ENCODE assay signal across 8 mouse cellular contexts in the genomic region with DNA sequence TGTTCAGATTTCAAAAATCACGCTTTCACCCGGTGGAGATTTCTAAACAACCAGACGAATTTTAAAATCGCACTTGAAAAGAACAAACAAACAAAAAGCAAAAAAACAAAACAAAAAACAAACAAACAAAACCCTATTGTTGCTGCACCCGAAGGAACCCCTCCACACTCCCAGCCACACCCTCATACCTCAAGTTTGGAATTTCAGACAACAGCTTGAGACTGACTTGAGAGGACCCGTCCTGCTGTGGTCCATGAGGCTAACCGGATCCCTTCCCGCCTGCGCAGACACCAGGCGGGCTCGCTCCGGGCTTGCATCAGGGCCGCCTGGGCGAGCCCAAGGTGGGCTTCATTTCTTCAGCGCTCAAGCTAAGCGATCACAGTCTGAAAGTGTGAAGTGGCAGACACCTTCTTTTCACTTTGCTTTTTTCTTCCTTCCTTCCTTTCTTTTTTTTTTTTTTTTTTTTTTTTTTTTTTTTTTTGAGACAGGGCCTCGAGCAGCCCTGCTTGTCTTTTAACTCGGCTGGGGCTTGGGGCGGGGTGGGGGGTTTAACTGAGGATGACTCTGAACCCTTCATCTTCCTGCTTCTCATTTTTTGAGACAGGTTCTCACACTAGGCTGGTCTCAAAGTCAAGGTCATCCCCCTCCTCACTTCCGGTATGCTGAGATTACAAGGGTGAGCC. TPM values are rescaled to one million over a fixed set of nuclear protein-coding genes. Genes with fewer than 3 reads are reported as not detected.
DNase-seq lines count a peak whose midpoint lies in the region; ATAC-seq and TF ChIP-seq lines count a peak whose summit lies in the region.

No protein-coding gene starts in this region.

- DNase-seq in heart, postnatal 4 days: no peak
- peak; percentile 56 for DNase-seq in ES-CJ7 (ENCODE audit: low read depth, low spot score)
- DNase-seq in forebrain, postnatal 0 days: no peak
- DNase-seq in midbrain, embryonic 10.5 days (ENCODE audit: low spot score): peak; percentile 41
- no peak for DNase-seq in cerebellum, adult 8-10 months
- DNase-seq in cerebellum, adult 18-20 months: no peak
- DNase-seq in gastrocnemius, adult 18-20 months (ENCODE audit: low spot score): no peak

- H3K27ac ChIP-seq in heart, embryonic 15.5 days: no peak overlapping the region
- H3K27ac ChIP-seq in forebrain, postnatal 0 days (ENCODE audit: low read depth, low read length): no peak overlapping the region
- no peak overlapping the region for H3K27ac ChIP-seq in midbrain, embryonic 10.5 days (replicated peaks)

- WGBS in heart, embryonic 15.5 days: 2% methylated on average over 20 of the region's 20 CpGs
- 2% methylated on average over 20 of the region's 20 CpGs for WGBS in forebrain, postnatal 0 days
- under 1% methylated on average over 20 of the region's 20 CpGs for WGBS in midbrain, embryonic 10.5 days

- H3K9me3 ChIP-seq in heart, embryonic 15.5 days (replicated peaks): no peaks in the 10 kb centered on the region
- no peaks in the 10 kb centered on the region for H3K9me3 ChIP-seq in forebrain, postnatal 0 days (ENCODE audit: low read length)
- peaks cover 1% of the 10 kb centered on the region; the same call in 1 of the 2 replicates for H3K9me3 ChIP-seq in midbrain, embryonic 10.5 days (replicated peaks)

- H3K4me3 ChIP-seq in heart, embryonic 15.5 days: peak overlapping the region; percentile 52
- H3K4me3 ChIP-seq in forebrain, postnatal 0 days (ENCODE audit: low read depth, low read length): peak overlapping the region; percentile 31
- peak overlapping the region; percentile 47 for H3K4me3 ChIP-seq in midbrain, embryonic 10.5 days

- H3K36me3 ChIP-seq in heart, embryonic 15.5 days: no peaks in the 10 kb centered on the region
- no peaks in the 10 kb centered on the region for H3K36me3 ChIP-seq in forebrain, postnatal 0 days (ENCODE audit: insufficient read depth)
- no peaks in the 10 kb centered on the region for H3K36me3 ChIP-seq in midbrain, embryonic 10.5 days

- H3K9ac ChIP-seq in heart, embryonic 15.5 days: peak overlapping the region; percentile 40; the same call in 1 of the 2 replicates
- no peak overlapping the region for H3K9ac ChIP-seq in forebrain, postnatal 0 days

- no peak for TF ChIP-seq CTCF in forebrain, postnatal 0 days (IDR thresholded peaks at IDR 0.05; ENCODE audit: low read depth)

- peak overlapping the region; percentile 86 for H3K4me2 ChIP-seq in heart, embryonic 15.5 days
- H3K4me2 ChIP-seq in forebrain, postnatal 0 days (ENCODE audit: low read depth): peak overlapping the region; percentile 49

- H3K27me3 ChIP-seq in heart, embryonic 15.5 days: peaks cover 51% of the 10 kb centered on the region
- H3K27me3 ChIP-seq in forebrain, postnatal 0 days (ENCODE audit: insufficient read depth, low read length): peaks cover 31% of the 10 kb centered on the region
- peaks cover 76% of the 10 kb centered on the region for H3K27me3 ChIP-seq in midbrain, embryonic 10.5 days (ENCODE audit: low read depth, poor library complexity, severe bottlenecking)

- ATAC-seq in heart, embryonic 15.5 days (replicated peaks; ENCODE audit: insufficient number of reproducible peaks, insufficient read depth, low FRiP score, low read depth): no peak
- no peak for ATAC-seq in forebrain, postnatal 0 days

- peaks cover 26% of the 10 kb centered on the region for H3K4me1 ChIP-seq in heart, embryonic 15.5 days (replicated peaks)
- H3K4me1 ChIP-seq in forebrain, postnatal 0 days (ENCODE audit: insufficient read depth): peaks cover 18% of the 10 kb centered on the region; the same call in 1 of the 2 replicates
- H3K4me1 ChIP-seq in midbrain, embryonic 10.5 days: peaks cover 39% of the 10 kb centered on the region

RNA-seq across cellular contexts. Expression of gene Eomes, which starts 11.0 kb away (rescaled TPM):
- polyA plus RNA-seq in heart, embryonic 15.5 days (2015; fragmentation: Nextera tagmentation; extraction: Ambion mirVana): 0.08 and 0.18 TPM in 2 replicates
- total RNA-seq in heart, postnatal 4 days (2021): not detected
- total RNA-seq in forebrain, postnatal 0 days (2014; rRNA removed): 9.2 and 11.8 TPM in 2 replicates
- polyA plus RNA-seq in forebrain, postnatal 0 days (2015; fragmentation: Nextera tagmentation; extraction: Ambion mirVana): 4.8 and 4.9 TPM in 2 replicates
- 0.25 and 0.56 TPM in 2 replicates for polyA plus RNA-seq in midbrain, embryonic 10.5 days (2016; fragmentation: Nextera tagmentation; extraction: Ambion mirVana)
- total RNA-seq in gastrocnemius, adult 18-20 months (2021): not detected

RNA-seq across cellular contexts. Expression of gene Golga4, which starts 17.0 kb away (rescaled TPM):
- 46.1 and 52.6 TPM in 2 replicates for polyA plus RNA-seq in heart, embryonic 15.5 days (2015; fragmentation: Nextera tagmentation; extraction: Ambion mirVana)
- 100 to 1,000 TPM; 144 to 146 TPM for total RNA-seq in heart, postnatal 4 days (2021)
- total RNA-seq in forebrain, postnatal 0 days (2014; rRNA removed): 42.5 and 51.6 TPM in 2 replicates
- 13.1 and 23.9 TPM in 2 replicates for polyA plus RNA-seq in forebrain, postnatal 0 days (2015; fragmentation: Nextera tagmentation; extraction: Ambion mirVana)
- polyA plus RNA-seq in midbrain, embryonic 10.5 days (2016; fragmentation: Nextera tagmentation; extraction: Ambion mirVana): 39.2 and 40.8 TPM in 2 replicates
- total RNA-seq in gastrocnemius, adult 18-20 months (2021): 100 to 1,000 TPM; 385 to 446 TPM

Comparison
In these comparisons a context has a peak if more than half of its experiments do, and no peak if none do; other contexts are left out.
1. DNase-seq: peak in ES-CJ7 (single experiment) and midbrain, embryonic 10.5 days (single experiment); none in heart, postnatal 4 days (single experiment), forebrain, postnatal 0 days (single experiment), cerebellum, adult 8-10 months (single experiment), cerebellum, adult 18-20 months (0 of 2) and gastrocnemius, adult 18-20 months (single experiment).
2. Peak in every context shown above with its lines, with median percentiles within 50 percentile points of each other: H3K4me3 ChIP-seq.